Mouse (Mus musculus) midbrain, embryonic 16.5 days (tissue): ENCODE measurements at regions not wholly inside any gene's neighbourhood (a gene's known extent, or its start where the extent isn't known, plus 50 kb on each side); places are given as distances from the start of the nearest gene placed in this dataset.
"Not testable (repeated sequence)": the region's sequence is repeated elsewhere in the genome, so short reads cannot be mapped to it uniquely, and the experiment has no call there.

ENCODE experiments used
- ATAC-seq: fragments of 200-750 bp; cut with Nextera tagmentation; 2 replicates; pipeline ENCODE4 v1.8.0; 2017; ENCODE audit warnings: moderate TSS enrichment
- H3K27ac ChIP-seq: fragments of 300-500 bp; sonication (generic); 2 replicates; pipeline ENCODE4 v1.5.1; 2014; ENCODE audit warnings: mild to moderate bottlenecking, low read length, mixed read lengths
- H3K27me3 ChIP-seq: fragments of 300-500 bp; sonication (generic); 2 replicates; pipeline ENCODE4 v1.6.1; 2014; ENCODE audit warnings: low read depth, low read length, mixed read lengths; ENCODE audit not compliant: control insufficient read depth, insufficient read depth
- H3K36me3 ChIP-seq: fragments of 300-500 bp; sonication (generic); 2 replicates; pipeline ENCODE4 v1.6.1; 2014; ENCODE audit warnings: mild to moderate bottlenecking, low read length, moderate library complexity, mixed read lengths; ENCODE audit not compliant: control insufficient read depth, insufficient read depth
- H3K4me1 ChIP-seq: fragments of 300-500 bp; sonication (generic); 2 replicates; pipeline ENCODE4 v1.6.1; 2014; ENCODE audit warnings: mild to moderate bottlenecking, low read length, mixed read lengths; ENCODE audit not compliant: control insufficient read depth, insufficient read depth
- H3K4me2 ChIP-seq: fragments of 300-500 bp; sonication (generic); 2 replicates; pipeline ENCODE4 v1.6.1; 2014; ENCODE audit warnings: mild to moderate bottlenecking, low read length, mixed read lengths
- H3K4me3 ChIP-seq: fragments of 300-500 bp; sonication (generic); 2 replicates; pipeline ENCODE4 v1.5.1; 2014; ENCODE audit warnings: low read depth, mild to moderate bottlenecking, low read length, moderate library complexity, mixed read lengths
- H3K9ac ChIP-seq: fragments of 300-500 bp; sonication (generic); 2 replicates; pipeline ENCODE4 v1.6.1; 2014; ENCODE audit warnings: low read depth, low read length, mixed read lengths
- H3K9me3 ChIP-seq: fragments of 300-500 bp; sonication (generic); replicated peaks from 2 replicates; pipeline ENCODE4 v1.6.1; 2014; ENCODE audit warnings: mild to moderate bottlenecking, low read length, mixed read lengths; ENCODE audit not compliant: control insufficient read depth, poor library complexity, severe bottlenecking
- WGBS: fragments of 180-500 bp; shearing (Covaris S2); extraction: QIAGEN DNeasy Blood & Tissue Kit; methylation state at CpG from one replicate; pipeline ENCODE4 v1.1.7; 2014; 5-methylcytosine and 5-hydroxymethylcytosine counted together

DNA sequence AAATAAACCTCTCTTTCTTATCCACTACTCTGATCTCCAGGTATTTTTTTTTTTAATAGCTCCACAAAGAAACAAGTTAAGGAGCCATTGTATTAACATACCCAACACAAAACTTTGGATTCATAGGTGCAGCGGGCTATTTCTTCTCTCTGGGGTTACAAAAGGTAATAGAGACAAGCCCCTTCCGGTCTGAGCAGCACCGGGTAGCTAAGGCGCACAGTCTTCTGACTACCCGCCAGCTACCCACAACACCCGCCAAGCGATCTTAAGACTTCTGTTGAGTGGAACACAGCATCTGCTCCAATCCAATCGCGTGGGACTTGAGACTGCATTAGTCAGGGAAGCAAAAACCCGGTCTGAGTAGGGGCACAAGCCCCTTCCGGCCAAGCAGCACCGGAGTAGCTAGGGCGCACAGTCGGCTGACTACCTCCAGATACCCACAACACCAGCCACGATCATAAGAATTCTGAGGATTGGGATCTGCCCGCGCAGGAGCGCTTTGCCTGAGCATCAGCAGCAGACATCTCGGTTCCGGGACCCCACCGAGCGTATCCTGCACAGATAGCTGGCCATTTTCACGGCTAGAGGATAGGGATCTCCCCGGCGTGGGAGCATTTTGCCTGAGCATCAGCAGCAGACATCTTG, 2463.9 kb downstream of the Gm37988 start:
- not testable (repeated sequence) for H3K36me3 ChIP-seq, H3K4me1 ChIP-seq, H3K4me3 ChIP-seq, H3K27me3 ChIP-seq, H3K9ac ChIP-seq, ATAC-seq, H3K27ac ChIP-seq, H3K9me3 ChIP-seq, H3K4me2 ChIP-seq
- WGBS, result 90% methylated on average over 25 of the region's 25 CpGs

DNA sequence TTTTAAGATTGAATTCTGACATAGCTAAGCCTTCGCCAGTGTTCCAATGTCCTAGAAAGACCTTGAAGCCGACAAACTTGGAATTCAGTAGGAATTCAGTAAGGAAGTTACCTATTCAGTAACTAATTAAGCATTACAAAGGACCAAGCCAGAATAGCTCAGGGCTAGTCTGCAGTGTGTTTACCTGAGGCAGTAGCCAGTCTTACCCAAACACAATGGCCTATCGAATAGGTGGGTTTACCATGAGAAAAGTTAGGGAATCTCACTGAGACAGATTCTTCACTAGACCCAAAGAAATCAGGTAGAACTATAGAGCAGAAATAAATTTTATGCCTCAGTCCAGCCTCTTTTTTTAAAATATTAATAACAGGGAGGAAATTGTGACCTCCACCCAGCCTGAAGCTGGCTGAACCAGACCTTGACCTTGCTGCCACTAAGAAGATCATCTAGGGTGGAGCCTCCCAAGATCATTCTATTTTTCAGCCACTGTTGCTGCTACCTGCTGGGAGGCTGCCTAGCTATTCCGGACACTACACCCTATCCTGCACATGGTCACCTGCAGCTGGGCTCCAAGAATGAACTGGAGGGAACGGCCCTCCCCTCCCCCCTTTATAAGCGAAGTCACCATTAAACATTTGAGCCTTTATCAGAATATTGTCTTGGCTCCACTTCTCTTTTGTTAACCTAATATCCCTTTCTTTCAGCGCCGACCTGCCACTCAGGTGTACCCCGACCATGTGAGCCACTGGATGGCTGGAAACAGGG, 2491.4 kb downstream of the Gm37988 start:
- not testable (repeated sequence) for ATAC-seq, H3K4me3 ChIP-seq, H3K27ac ChIP-seq, H3K9ac ChIP-seq, H3K4me2 ChIP-seq, H3K36me3 ChIP-seq, H3K27me3 ChIP-seq, H3K4me1 ChIP-seq, H3K9me3 ChIP-seq
- 89% methylated on average over 9 of the region's 9 CpGs for WGBS

DNA sequence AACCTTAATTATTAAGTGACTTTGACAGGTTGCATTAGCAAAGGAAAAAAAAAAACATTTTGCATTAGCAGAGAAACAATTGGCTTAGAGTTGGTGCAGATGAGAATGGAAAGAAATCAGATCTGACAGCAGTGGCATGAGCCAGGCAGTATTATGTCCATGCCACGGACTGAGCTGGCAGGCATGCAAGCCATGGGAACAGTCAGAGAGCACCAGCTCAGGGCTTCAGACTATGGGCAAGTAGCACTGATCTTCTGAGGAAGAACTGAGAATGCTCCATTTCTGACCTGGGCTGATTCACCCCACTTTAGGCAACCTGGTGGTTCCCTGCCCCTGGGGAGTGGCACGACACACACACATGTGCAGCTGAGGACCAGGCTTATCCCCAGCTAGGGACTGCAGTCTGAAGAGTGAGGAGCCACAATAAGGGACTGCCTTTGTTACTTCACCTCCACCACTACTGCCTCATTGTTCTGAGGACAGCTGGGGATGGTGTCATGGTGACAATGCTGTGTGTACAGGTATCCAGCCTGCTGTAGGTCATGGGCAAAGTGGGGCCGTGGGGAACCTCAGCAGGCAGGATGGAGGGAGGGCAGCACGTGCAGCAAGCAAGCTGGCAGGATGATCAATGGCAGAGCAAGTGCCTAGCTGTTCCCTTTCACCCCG, 2501.4 kb downstream of the Gm37988 start:
- H3K36me3 ChIP-seq, result no peaks in the 10 kb centered on the region
- WGBS, result 31% methylated on average over 5 of the region's 5 CpGs
- no peaks in the 10 kb centered on the region for H3K9me3 ChIP-seq
- no peak overlapping the region for H3K4me2 ChIP-seq
- ATAC-seq, result no peak
- no peak overlapping the region for H3K27ac ChIP-seq
- H3K4me1 ChIP-seq, result peaks cover 4% of the 10 kb centered on the region
- H3K4me3 ChIP-seq, result no peak overlapping the region
- H3K9ac ChIP-seq, result no peak overlapping the region
- no peaks in the 10 kb centered on the region for H3K27me3 ChIP-seq

- not testable (repeated sequence) for H3K4me2 ChIP-seq, H3K27me3 ChIP-seq, H3K27ac ChIP-seq, H3K9me3 ChIP-seq, H3K36me3 ChIP-seq, H3K9ac ChIP-seq, ATAC-seq, H3K4me3 ChIP-seq, H3K4me1 ChIP-seq
- WGBS, result 74% methylated on average over 6 of the region's 6 CpGs
These were observed 2504.7 kb downstream of the Gm37988 start for GRCm38 (mm10) chr1:7312401-7312800.

GRCm38 (mm10) chr1:7313468-7313867, 2505.8 kb downstream of the Gm37988 start:
- Histone ChIP-seq H3K4me1 (peaks cover 4% of the 10 kb centered on the region), H3K4me2 (no peak overlapping the region), H3K27ac (no peak overlapping the region), H3K27me3 (no peaks in the 10 kb centered on the region), H3K4me3 (no peak overlapping the region), H3K9me3 (no peaks in the 10 kb centered on the region), H3K36me3 (no peaks in the 10 kb centered on the region), H3K9ac (no peak overlapping the region)
- WGBS, result 38% methylated on average over 3 of the region's 3 CpGs
- ATAC-seq, result no peak

- Histone ChIP-seq H3K27ac (no peak overlapping the region), H3K9me3 (no peaks in the 10 kb centered on the region), H3K27me3 (no peaks in the 10 kb centered on the region), H3K4me3 (no peak overlapping the region), H3K4me1 (no peaks in the 10 kb centered on the region; the same call in 1 of the 2 replicates), H3K4me2 (no peak overlapping the region), H3K9ac (no peak overlapping the region), H3K36me3 (no peaks in the 10 kb centered on the region)
- no peak for ATAC-seq
- 59% methylated on average over 2 of the region's 2 CpGs for whole genome bisulfite sequencing
These were observed 2511.2 kb downstream of the Gm37988 start for GRCm38 (mm10) chr1:7318850-7319249.

GRCm38 (mm10) chr1:7319313-7319712, 2511.6 kb downstream of the Gm37988 start:
- WGBS, result 12% methylated on average over 4 of the region's 4 CpGs
- Histone ChIP-seq H3K4me3 (no peak overlapping the region), H3K27me3 (no peaks in the 10 kb centered on the region), H3K9ac (no peak overlapping the region), H3K27ac (no peak overlapping the region), H3K4me2 (no peak overlapping the region), H3K4me1 (no peaks in the 10 kb centered on the region; the same call in 1 of the 2 replicates), H3K9me3 (no peaks in the 10 kb centered on the region), H3K36me3 (no peaks in the 10 kb centered on the region)
- ATAC-seq, result 0 out of 2 replicates have a peak, but pooled peaks have one; percentile 14
